10 mouse cellular contexts compared by ENCODE assay signal in genomic region chr11:8659851-8660250, GRCm38 (mm10). TPM values are rescaled to one million over a fixed set of nuclear protein-coding genes. Genes with fewer than 3 reads are reported as not detected.
DNase-seq lines count a peak whose midpoint lies in the region; ATAC-seq lines count a peak whose summit lies in the region.
"Had no signal": no experiment of that assay in that cellular context is flagged by ENCODE, and none has a peak within 500 bp of the region (broad histone marks: within the 10 kb centered on the region; RNA-seq: fewer than 3 reads in every experiment).

No protein-coding gene starts in this region.

- intact Hi-C loops in heart, postnatal 25 days (cut with DNase I) = loop anchor here (5.0 kb wide), 2 partner anchors 38 to 73 kb away; no protein-coding TSS in a partner anchor

- H3K4me3 ChIP-seq in lung, embryonic 16.5 days (ENCODE audit: low read length) = peak overlapping the region; percentile 12; the same call in 1 of the 2 replicates
- H3K4me3 ChIP-seq in heart, embryonic 15.5 days = no peak overlapping the region

- peaks cover 3% of the 10 kb centered on the region; the same call in 1 of the 2 replicates for H3K9me3 ChIP-seq in lung, embryonic 16.5 days (ENCODE audit: control insufficient read depth, low read length)
- no peaks in the 10 kb centered on the region for H3K9me3 ChIP-seq in heart, embryonic 15.5 days (replicated peaks)

- peak overlapping the region; percentile 19 for H3K27ac ChIP-seq in lung, embryonic 16.5 days (ENCODE audit: low read length)
- H3K27ac ChIP-seq in heart, embryonic 15.5 days = peak overlapping the region; percentile 56

- peak; percentile 50 for DNase-seq in heart, adult 8-10 months (ENCODE audit: low spot score)
- DNase-seq in heart, postnatal 25 days (ENCODE audit: low spot score) = no peak
- no peak for DNase-seq in lung, postnatal 36 days
- no peak for DNase-seq in c-Kit-positive CD71-positive TER-119-positive erythroid progenitor cells, embryonic 14.5 days (ENCODE audit: low spot score)
- no peak for DNase-seq in spleen, postnatal 4 days (ENCODE audit: low spot score in 2 of 2)
- DNase-seq: cerebellum, adult 8-10 months; kidney, adult 18-20 months had no signal

- H3K36me3 ChIP-seq in lung, embryonic 16.5 days (ENCODE audit: control insufficient read depth, insufficient read depth, low read length) = 0 out of 2 replicates have a peak, but pooled peaks cover 2% of the 10 kb centered on the region
- H3K36me3 ChIP-seq in heart, embryonic 15.5 days = no peaks in the 10 kb centered on the region

- peak overlapping the region; percentile 33 for H3K4me2 ChIP-seq in lung, embryonic 16.5 days (ENCODE audit: low read depth, low read length)
- H3K4me2 ChIP-seq in heart, embryonic 15.5 days = 0 out of 2 replicates have a peak overlapping the region, but pooled peaks have one; percentile 23

- no peaks in the 10 kb centered on the region for H3K27me3 ChIP-seq in lung, embryonic 16.5 days (ENCODE audit: control insufficient read depth, insufficient read depth, low read depth, low read length)
- no peaks in the 10 kb centered on the region for H3K27me3 ChIP-seq in heart, embryonic 15.5 days

- H3K4me1 ChIP-seq in lung, embryonic 16.5 days (replicated peaks; ENCODE audit: control insufficient read depth, insufficient read depth, low read length) = peaks cover 47% of the 10 kb centered on the region
- H3K4me1 ChIP-seq in heart, embryonic 15.5 days (replicated peaks) = peaks cover 50% of the 10 kb centered on the region

- peak overlapping the region; percentile 32; the same call in 1 of the 2 replicates for H3K9ac ChIP-seq in lung, embryonic 16.5 days (ENCODE audit: low read length)
- H3K9ac ChIP-seq in heart, embryonic 15.5 days = no peak overlapping the region

- 34% methylated on average over 9 of the region's 9 CpGs for WGBS in lung, embryonic 16.5 days
- WGBS in heart, embryonic 15.5 days = 17% methylated on average over 9 of the region's 9 CpGs

- peak; percentile 26; the same call in 1 of the 2 replicates for ATAC-seq in lung, embryonic 16.5 days (ENCODE audit: low read depth)
- no peak for ATAC-seq in heart, embryonic 15.5 days (replicated peaks; ENCODE audit: insufficient number of reproducible peaks, insufficient read depth, low FRiP score, low read depth)
- ATAC-seq in megakaryocyte progenitor cell, adult 5-6 weeks (replicated peaks; ENCODE audit: poor library complexity) = peak; percentile 11

RNA-seq across cellular contexts. Expression of gene Tns3, which starts 4.5 kb away (rescaled TPM):
- 10 to 100 TPM; 22.9 to 25.7 (median 23.7) TPM for total RNA-seq in heart, adult 8-10 months (2022)
- 10 to 100 TPM; 21.2 to 21.4 TPM for total RNA-seq in heart, postnatal 25 days (2021)
- 54.2 and 58.1 TPM in 2 replicates for polyA plus RNA-seq in lung, embryonic 16.5 days (2015; fragmentation: Nextera tagmentation; extraction: Ambion mirVana)
- polyA plus RNA-seq in heart, embryonic 15.5 days (2015; fragmentation: Nextera tagmentation; extraction: Ambion mirVana) = 16.4 and 22.9 TPM in 2 replicates
- total RNA-seq in megakaryocyte progenitor cell, adult 5-6 weeks (2015) = 20.8 and 27.0 TPM in 2 replicates
- 11.5 and 11.7 TPM in 2 replicates for total RNA-seq in megakaryocyte progenitor cell, adult 5-6 weeks (2017)
